Mouse (Mus musculus) heart, embryonic 14.5 days (tissue): ENCODE measurements around the gene Bmt2. TPM values are rescaled to one million over a fixed set of nuclear protein-coding genes. Genes with fewer than 3 reads are reported as not detected.

Source experiments
- ATAC-seq: fragments of 200-750 bp; cut with Nextera tagmentation; 2 replicates; pipeline ENCODE4 v1.8.0; 2017; ENCODE audit warnings: low read depth, moderate TSS enrichment; ENCODE audit not compliant: insufficient number of reproducible peaks, insufficient read depth, low FRiP score
- H3K27ac ChIP-seq, 2 experiments: fragments of 200-500 bp in 1 of 2; fragments of 300-500 bp in 1 of 2; sonication (generic) in 1 of 2; replicated peaks in 1 of 2; 2 replicates each; pipeline ENCODE4 v1.5.1; 2012 to 2014; ENCODE audit warnings: low read depth in 2 of 2, low read length in 2 of 2, control low read depth in 1 of 2, mild to moderate bottlenecking in 1 of 2, mixed read lengths in 1 of 2; ENCODE audit not compliant: control insufficient read depth in 1 of 2, insufficient read depth in 1 of 2
- H3K27me3 ChIP-seq: fragments of 300-500 bp; sonication (generic); 2 replicates; pipeline ENCODE4 v1.6.1; 2014; ENCODE audit warnings: mild to moderate bottlenecking, low read length, control low read depth; ENCODE audit not compliant: control insufficient read depth, insufficient read depth
- H3K36me3 ChIP-seq: fragments of 300-500 bp; sonication (generic); 2 replicates; pipeline ENCODE4 v1.6.1; 2014; ENCODE audit warnings: mild to moderate bottlenecking, control low read depth, low read length, mixed read lengths; ENCODE audit not compliant: control insufficient read depth, insufficient read depth
- H3K4me1 ChIP-seq, 2 experiments: fragments of 200-500 bp in 1 of 2; fragments of 300-500 bp in 1 of 2; sonication (generic) in 1 of 2; 2 replicates each; pipeline ENCODE4 v1.6.1; 2012 to 2014; ENCODE audit warnings: low read length in 2 of 2, control low read depth in 1 of 2, mixed read lengths in 1 of 2; ENCODE audit not compliant: control insufficient read depth in 2 of 2, insufficient read depth in 2 of 2
- H3K4me2 ChIP-seq: fragments of 300-500 bp; sonication (generic); 2 replicates; pipeline ENCODE4 v1.6.1; 2014; ENCODE audit warnings: mild to moderate bottlenecking, low read length
- H3K4me3 ChIP-seq, 2 experiments: fragments of 200-500 bp in 1 of 2; fragments of 300-500 bp in 1 of 2; sonication (generic) in 1 of 2; 2 replicates each; pipeline ENCODE4 v1.5.1; 2012 to 2014; ENCODE audit warnings: low read length in 2 of 2, mild to moderate bottlenecking in 2 of 2, control low read depth in 1 of 2, low read depth in 1 of 2, moderate library complexity in 1 of 2; ENCODE audit not compliant: control insufficient read depth in 1 of 2, insufficient read depth in 1 of 2
- H3K9ac ChIP-seq: fragments of 300-500 bp; sonication (generic); 2 replicates; pipeline ENCODE4 v1.6.1; 2014; ENCODE audit warnings: mild to moderate bottlenecking, low read length
- H3K9me3 ChIP-seq: fragments of 300-500 bp; sonication (generic); 2 replicates; pipeline ENCODE4 v1.6.1; 2016; ENCODE audit warnings: low read length, control low read depth; ENCODE audit not compliant: control insufficient read depth
- WGBS: fragments of 180-500 bp; shearing (Covaris S2); extraction: QIAGEN DNeasy Blood & Tissue Kit; methylation state at CpG from one replicate; pipeline ENCODE4 v1.1.7; 2014; 5-methylcytosine and 5-hydroxymethylcytosine counted together
- polyA plus RNA-seq: library from polyadenylated mRNA; unstranded; fragments of >200 nt; fragmentation: Nextera tagmentation; extraction: Ambion mirVana; gene quantifications from 2 replicates; pipeline ENCODE4 v1.2.1, GENCODE M21; 2014

Gene Bmt2
- polyA plus RNA-seq, 1 experiment from 2014 or later, result 23.4 TPM

- H3K27ac ChIP-seq, result no peak overlapping the region
- no peaks in the 10 kb centered on the region for H3K9me3 ChIP-seq
These were observed 23.7 kb downstream of the Bmt2 start for GRCm38 (mm10) chr6:13654081-13654480.

GRCm38 (mm10) chr6:13652284-13652683 is 25.5 kb downstream of the Bmt2 start:
- Histone ChIP-seq H3K9me3 (0 out of 2 replicates have a peak, but pooled peaks cover 2% of the 10 kb centered on the region), H3K4me3 (no peak overlapping the region), H3K4me1 (no peaks in the 10 kb centered on the region), H3K27ac (no peak overlapping the region), H3K9ac (no peak overlapping the region), H3K36me3 (peaks cover 18% of the 10 kb centered on the region), H3K4me2 (no peak overlapping the region), H3K27me3 (no peaks in the 10 kb centered on the region)
- no peak for ATAC-seq
- WGBS, result 84% methylated on average over 3 of the region's 3 CpGs

More at GRCm38 (mm10) chr6:13654081-13654480, 23.7 kb downstream of the Bmt2 start:
- H3K4me2 ChIP-seq, result no peak overlapping the region
- no peak for ATAC-seq
- H3K27me3 ChIP-seq, result no peaks in the 10 kb centered on the region
- H3K4me3 ChIP-seq, result no peak overlapping the region
- H3K9ac ChIP-seq, result no peak overlapping the region
- H3K36me3 ChIP-seq, result peaks cover 27% of the 10 kb centered on the region
- no peaks in the 10 kb centered on the region for H3K4me1 ChIP-seq

DNA sequence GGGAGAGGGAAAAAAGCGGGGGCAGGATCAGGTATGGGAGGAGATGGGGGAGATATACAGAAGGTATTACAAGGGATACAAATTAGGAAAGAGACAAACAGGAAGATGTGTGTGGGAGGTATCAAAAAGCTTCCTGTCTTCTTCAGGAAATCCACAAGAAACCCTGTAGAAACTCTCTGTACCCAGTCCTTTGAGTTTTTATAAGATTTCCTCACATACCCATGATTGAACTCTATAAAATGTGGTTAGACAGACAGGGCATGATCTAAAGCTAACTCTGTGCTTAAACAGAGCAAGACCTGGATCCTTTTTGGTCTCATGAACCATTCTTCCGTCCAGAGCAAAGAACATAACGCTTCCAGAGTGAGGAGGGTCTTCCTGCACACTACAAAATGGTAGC is 26.9 kb downstream of the Bmt2 start:
- Histone ChIP-seq H3K27me3 (no peaks in the 10 kb centered on the region), H3K9me3 (0 out of 2 replicates have a peak, but pooled peaks cover 2% of the 10 kb centered on the region), H3K4me3 (no peak overlapping the region), H3K36me3 (peaks cover 18% of the 10 kb centered on the region), H3K9ac (no peak overlapping the region), H3K4me2 (no peak overlapping the region), H3K4me1 (no peaks in the 10 kb centered on the region), H3K27ac (no peak overlapping the region)
- ATAC-seq, result no peak
- WGBS, result 90% methylated on average over 3 of the region's 3 CpGs

DNA sequence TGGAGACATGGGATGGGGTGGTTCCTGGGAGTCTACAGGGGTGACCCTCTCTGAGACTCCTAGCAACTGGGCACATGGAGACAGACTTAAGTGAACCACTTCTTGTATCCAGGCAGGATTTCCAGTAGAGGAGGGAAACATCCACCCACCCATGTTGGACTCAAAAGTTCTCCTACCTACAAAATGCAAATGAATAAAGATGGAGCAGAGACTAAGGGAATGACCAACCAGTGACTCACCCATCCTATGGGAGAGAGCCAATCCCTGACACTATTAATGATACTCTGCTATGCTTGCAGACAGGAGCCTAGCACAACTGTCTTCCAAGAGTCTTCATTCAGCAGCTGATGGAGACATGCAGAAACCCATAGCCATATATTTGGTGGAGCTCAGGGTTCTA is 29.5 kb downstream of the Bmt2 start:
- Histone ChIP-seq H3K27ac (no peak overlapping the region), H3K9ac (no peak overlapping the region), H3K27me3 (no peaks in the 10 kb centered on the region), H3K4me2 (no peak overlapping the region), H3K36me3 (peaks cover 18% of the 10 kb centered on the region), H3K4me3 (no peak overlapping the region), H3K9me3 (peaks cover 7% of the 10 kb centered on the region; the same call in 1 of the 2 replicates), H3K4me1 (no peaks in the 10 kb centered on the region)
- no peak for ATAC-seq

DNA sequence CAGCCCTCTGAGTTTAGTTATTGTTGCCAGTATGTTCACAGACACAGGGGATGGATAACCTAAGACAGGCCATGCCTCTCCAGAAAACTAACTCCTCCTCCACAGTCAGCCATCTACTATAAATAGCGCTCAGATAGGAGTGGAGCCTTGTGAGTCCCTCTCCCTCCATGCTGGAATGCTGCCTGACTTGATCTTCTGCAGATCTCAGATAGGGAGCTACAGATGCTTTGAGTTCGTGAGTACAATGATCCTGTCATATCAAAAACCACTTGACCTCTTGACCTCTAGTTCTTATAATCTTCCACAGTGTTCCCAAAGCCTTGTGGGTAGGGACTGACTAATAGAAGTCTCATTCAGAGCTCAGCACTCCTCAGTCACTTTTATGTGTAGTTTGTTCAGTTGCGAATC is 41.2 kb downstream of the Bmt2 start:
- no peaks in the 10 kb centered on the region for H3K9me3 ChIP-seq
- H3K36me3 ChIP-seq, result peaks cover 15% of the 10 kb centered on the region
- WGBS, result 17% methylated on average over 3 of the region's 3 CpGs
- H3K27me3 ChIP-seq, result no peaks in the 10 kb centered on the region
- H3K27ac ChIP-seq, result peak overlapping the region; percentile 55 to 77
- H3K9ac ChIP-seq, result no peak overlapping the region
- H3K4me3 ChIP-seq, result no peak overlapping the region
- H3K4me2 ChIP-seq, result peak overlapping the region; percentile 32; the same call in 1 of the 2 replicates
- ATAC-seq, result peak; percentile 81
- H3K4me1 ChIP-seq, result peaks cover 0 to 15% of the 10 kb centered on the region in 2 experiments; a peak in 1 of 4 replicates

DNA sequence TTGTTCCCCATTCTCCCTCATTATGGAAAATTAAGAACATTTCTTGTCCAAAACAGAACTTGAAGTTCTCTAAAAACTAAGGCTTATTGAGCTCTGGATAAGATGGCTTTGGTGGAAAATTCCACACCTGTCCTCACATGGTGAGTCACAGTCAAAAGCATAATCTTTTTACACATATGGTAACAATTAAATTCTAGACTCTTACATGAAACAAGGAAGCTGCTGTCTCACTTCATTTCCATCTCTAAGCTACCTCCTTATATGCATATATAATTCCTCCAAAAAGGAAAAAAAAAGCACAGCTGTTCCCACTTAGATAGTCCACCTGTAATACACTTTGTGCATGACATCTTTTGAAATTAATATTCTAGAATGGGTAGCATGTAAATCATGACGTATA is 45.2 kb downstream of the Bmt2 start:
- H3K27ac ChIP-seq, result no peak overlapping the region
- WGBS, result 98% methylated on average over 1 of the region's 1 CpGs
- peaks cover 0 to 10% of the 10 kb centered on the region in 2 experiments; a peak in 1 of 4 replicates for H3K4me1 ChIP-seq
- H3K9ac ChIP-seq, result no peak overlapping the region
- no peak overlapping the region for H3K4me2 ChIP-seq
- no peak overlapping the region for H3K4me3 ChIP-seq
- H3K36me3 ChIP-seq, result peaks cover 10% of the 10 kb centered on the region
- no peaks in the 10 kb centered on the region for H3K9me3 ChIP-seq
- ATAC-seq, result no peak
- H3K27me3 ChIP-seq, result no peaks in the 10 kb centered on the region

DNA sequence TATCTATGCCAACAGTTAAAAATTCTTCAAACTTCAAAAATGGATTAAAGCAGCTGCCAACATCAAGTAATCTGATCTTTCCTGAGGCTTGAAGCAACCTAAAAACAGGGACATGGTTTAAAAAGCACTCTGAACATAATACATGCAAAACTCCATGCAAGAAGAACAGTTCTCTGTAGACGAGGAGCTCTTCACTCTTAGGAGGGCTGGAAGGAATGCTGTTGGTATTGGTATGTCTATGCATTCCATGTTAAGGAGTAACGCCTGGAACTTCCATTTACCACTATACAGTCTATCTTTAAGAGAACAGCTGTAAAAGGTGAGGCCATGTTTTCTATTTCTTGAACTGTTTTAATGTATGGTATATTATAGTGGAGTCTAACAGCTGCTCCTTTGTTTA is 47.2 kb downstream of the Bmt2 start:
- WGBS, result 37% methylated on average over 2 of the region's 2 CpGs
- Histone ChIP-seq H3K9me3 (no peaks in the 10 kb centered on the region), H3K9ac (no peak overlapping the region), H3K36me3 (peaks cover 19% of the 10 kb centered on the region), H3K4me2 (no peak overlapping the region), H3K27ac (no peak overlapping the region), H3K27me3 (no peaks in the 10 kb centered on the region), H3K4me1 (0 out of 4 replicates have a peak, but pooled peaks cover 0 to 6% of the 10 kb centered on the region in 2 experiments), H3K4me3 (no peak overlapping the region)
- no peak for ATAC-seq

GRCm38 (mm10) chr6:13619618-13620017 is 58.1 kb downstream of the Bmt2 start:
- Histone ChIP-seq H3K4me2 (no peak overlapping the region), H3K9me3 (no peaks in the 10 kb centered on the region), H3K27ac (no peak overlapping the region), H3K9ac (no peak overlapping the region), H3K4me1 (no peaks in the 10 kb centered on the region), H3K4me3 (no peak overlapping the region), H3K36me3 (peaks cover 5% of the 10 kb centered on the region; the same call in 1 of the 2 replicates), H3K27me3 (no peaks in the 10 kb centered on the region)
- 70% methylated on average over 2 of the region's 2 CpGs for WGBS
- ATAC-seq, result no peak
